Mouse (Mus musculus): ENCODE data around the gene Abtb2. TPM values are rescaled to one million over a fixed set of nuclear protein-coding genes. Genes with fewer than 3 reads are reported as not detected.
A peak's percentile ranks its signal among the peaks of the same experiment; 100 is the strongest.

Abtb2 gene
- polyA plus RNA-seq, 1 experiment from 2014 or later = 5.6 TPM

DNA sequence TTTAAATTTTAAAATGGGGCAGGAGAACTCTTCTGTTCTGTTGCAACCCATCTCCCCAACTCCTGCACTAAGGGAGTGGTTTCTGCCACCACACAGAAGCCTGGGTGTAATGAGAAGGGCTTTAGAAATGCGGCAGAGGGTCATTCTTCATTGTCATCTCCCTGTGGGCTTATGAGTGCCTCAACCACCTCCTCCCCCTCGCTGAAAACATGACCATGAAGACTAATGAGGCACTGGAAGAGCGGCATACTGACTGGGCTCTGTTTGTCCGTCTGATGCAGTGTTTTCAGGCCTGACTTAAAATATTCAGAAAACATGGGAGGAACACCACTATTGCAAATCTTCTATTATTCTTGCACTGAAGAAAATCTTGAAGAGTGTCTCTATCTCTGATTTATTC is 56.8 kb downstream of the Abtb2 start:
- Histone ChIP-seq H3K36me3 (ENCODE audit: insufficient read depth, low read length) (no peaks in the 10 kb centered on the region), H3K4me1 (replicated peaks; ENCODE audit: insufficient read depth, low read length) (peaks cover 14% of the 10 kb centered on the region), H3K27ac (no peak overlapping the region), H3K9ac (ENCODE audit: low read depth, low read length) (no peak overlapping the region), H3K4me2 (ENCODE audit: low read length) (no peak overlapping the region), H3K9me3 (replicated peaks; ENCODE audit: low read length) (no peaks in the 10 kb centered on the region), H3K27me3 (ENCODE audit: insufficient read depth, low read length) (no peaks in the 10 kb centered on the region), H3K4me3 (replicated peaks; ENCODE audit: low read depth, low read length) (no peak overlapping the region)
- ATAC-seq (replicated peaks; ENCODE audit: low FRiP score, low read depth) = no peak
- no peak for TF ChIP-seq CTCF (IDR thresholded peaks at IDR 0.05; ENCODE audit: low read depth)
- 59% methylated on average over 4 of the region's 4 CpGs for WGBS
- no peak for DNase-seq (ENCODE audit: low spot score)

DNA sequence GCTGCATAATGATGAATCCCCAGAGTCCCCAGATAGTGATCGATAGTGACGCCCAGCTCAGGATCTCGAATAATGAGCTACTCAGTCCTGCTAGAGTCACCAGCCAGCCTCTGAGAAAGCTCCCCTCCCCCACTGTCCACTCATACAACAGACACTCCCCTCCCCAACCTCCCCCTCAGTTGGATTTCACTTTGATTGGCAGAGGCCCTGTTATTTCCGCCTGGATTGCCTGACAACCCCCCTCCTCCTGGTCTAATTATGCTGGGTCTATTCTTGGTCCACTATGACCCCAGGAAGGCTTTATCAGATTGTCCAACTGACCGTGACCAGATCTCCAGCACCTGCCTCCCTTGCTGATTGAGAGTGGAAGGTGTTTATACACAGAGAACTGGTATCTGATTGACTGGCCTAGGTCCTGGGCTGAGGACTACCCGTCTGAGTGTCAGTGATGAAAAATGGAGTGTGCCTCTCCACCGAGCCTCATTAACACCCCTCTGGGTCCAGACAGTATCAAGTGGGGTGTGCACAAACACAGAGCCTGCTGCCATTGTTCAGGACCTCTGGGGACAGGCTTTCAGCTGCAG is 59.3 kb downstream of the Abtb2 start:
- WGBS = 14% methylated on average over 7 of the region's 7 CpGs

GRCm38 (mm10) chr2:103627101-103627500 is 61.0 kb downstream of the Abtb2 start:
- Histone ChIP-seq H3K27me3 (ENCODE audit: insufficient read depth, low read length) (no peaks in the 10 kb centered on the region), H3K9ac (ENCODE audit: low read depth, low read length) (no peak overlapping the region), H3K4me3 (replicated peaks; ENCODE audit: low read depth, low read length) (no peak overlapping the region), H3K36me3 (ENCODE audit: insufficient read depth, low read length) (no peaks in the 10 kb centered on the region), H3K4me2 (ENCODE audit: low read length) (no peak overlapping the region), H3K4me1 (replicated peaks; ENCODE audit: insufficient read depth, low read length) (peaks cover 26% of the 10 kb centered on the region), H3K9me3 (replicated peaks; ENCODE audit: low read length) (no peaks in the 10 kb centered on the region), H3K27ac (no peak overlapping the region)
- 64% methylated on average over 7 of the region's 7 CpGs for WGBS
- ATAC-seq (replicated peaks; ENCODE audit: low FRiP score, low read depth) (no peak), DNase-seq (ENCODE audit: low spot score) (no peak)
- no peak for TF ChIP-seq CTCF (IDR thresholded peaks at IDR 0.05; ENCODE audit: low read depth)

More for the DNA sequence above, 59.3 kb downstream of the Abtb2 start:
- Histone ChIP-seq H3K27ac (no peak overlapping the region), H3K9me3 (replicated peaks; ENCODE audit: low read length) (no peaks in the 10 kb centered on the region), H3K27me3 (ENCODE audit: insufficient read depth, low read length) (no peaks in the 10 kb centered on the region), H3K4me1 (replicated peaks; ENCODE audit: insufficient read depth, low read length) (peaks cover 20% of the 10 kb centered on the region), H3K9ac (ENCODE audit: low read depth, low read length) (no peak overlapping the region), H3K4me2 (ENCODE audit: low read length) (peak overlapping the region; percentile 29), H3K36me3 (ENCODE audit: insufficient read depth, low read length) (no peaks in the 10 kb centered on the region), H3K4me3 (replicated peaks; ENCODE audit: low read depth, low read length) (no peak overlapping the region)
- no peak for TF ChIP-seq CTCF (IDR thresholded peaks at IDR 0.05; ENCODE audit: low read depth)
- ATAC-seq (replicated peaks; ENCODE audit: low FRiP score, low read depth) (peak; percentile 84), DNase-seq (ENCODE audit: low spot score) (peak; percentile 80)

GRCm38 (mm10) chr2:103629956-103630355 is 63.8 kb downstream of the Abtb2 start:
- no peak overlapping the region for H3K4me3 ChIP-seq (replicated peaks; ENCODE audit: low read depth, low read length)
- H3K9ac ChIP-seq (ENCODE audit: low read depth, low read length) = no peak overlapping the region
- DNase-seq (ENCODE audit: low spot score) (no peak), ATAC-seq (replicated peaks; ENCODE audit: low FRiP score, low read depth) (no peak)
- WGBS = 64% methylated on average over 5 of the region's 5 CpGs
- H3K27ac ChIP-seq = no peak overlapping the region
- no peak overlapping the region for H3K4me2 ChIP-seq (ENCODE audit: low read length)
- no peaks in the 10 kb centered on the region for H3K9me3 ChIP-seq (replicated peaks; ENCODE audit: low read length)
- H3K27me3 ChIP-seq (ENCODE audit: insufficient read depth, low read length) = no peaks in the 10 kb centered on the region
- H3K36me3 ChIP-seq (ENCODE audit: insufficient read depth, low read length) = no peaks in the 10 kb centered on the region
- no peak for TF ChIP-seq CTCF (IDR thresholded peaks at IDR 0.05; ENCODE audit: low read depth)
- peaks cover 28% of the 10 kb centered on the region for H3K4me1 ChIP-seq (replicated peaks; ENCODE audit: insufficient read depth, low read length)

DNA sequence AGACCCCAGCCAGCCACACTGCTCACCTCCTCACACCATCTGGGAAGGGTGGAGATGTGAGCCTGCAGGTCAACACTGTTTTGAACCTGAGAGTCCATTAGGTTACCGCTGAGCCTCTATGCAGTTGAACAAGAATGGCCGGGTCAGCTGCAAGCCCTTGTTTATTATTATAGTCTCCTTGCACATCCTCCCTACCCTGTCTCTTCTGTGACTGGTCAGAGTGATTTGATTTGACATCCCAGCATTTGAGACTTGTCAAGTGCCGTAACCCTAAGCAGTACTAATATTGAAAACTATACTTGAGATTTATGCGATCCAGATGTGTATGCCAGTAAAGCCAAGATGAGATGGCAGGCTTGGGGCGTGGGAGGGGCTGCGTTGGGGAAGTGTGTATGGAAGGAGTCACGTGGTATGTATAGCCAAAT is 65.2 kb downstream of the Abtb2 start:
- ATAC-seq (replicated peaks; ENCODE audit: low FRiP score, low read depth) (no peak), DNase-seq (ENCODE audit: low spot score) (no peak)
- Histone ChIP-seq H3K36me3 (ENCODE audit: insufficient read depth, low read length) (no peaks in the 10 kb centered on the region), H3K27me3 (ENCODE audit: insufficient read depth, low read length) (no peaks in the 10 kb centered on the region), H3K9ac (ENCODE audit: low read depth, low read length) (no peak overlapping the region), H3K4me2 (ENCODE audit: low read length) (no peak overlapping the region), H3K27ac (no peak overlapping the region), H3K4me3 (replicated peaks; ENCODE audit: low read depth, low read length) (no peak overlapping the region), H3K9me3 (replicated peaks; ENCODE audit: low read length) (no peaks in the 10 kb centered on the region), H3K4me1 (replicated peaks; ENCODE audit: insufficient read depth, low read length) (peaks cover 19% of the 10 kb centered on the region; the same call in 1 of the 2 replicates)
- no peak for TF ChIP-seq CTCF (IDR thresholded peaks at IDR 0.05; ENCODE audit: low read depth)
- 28% methylated on average over 7 of the region's 7 CpGs for WGBS

DNA sequence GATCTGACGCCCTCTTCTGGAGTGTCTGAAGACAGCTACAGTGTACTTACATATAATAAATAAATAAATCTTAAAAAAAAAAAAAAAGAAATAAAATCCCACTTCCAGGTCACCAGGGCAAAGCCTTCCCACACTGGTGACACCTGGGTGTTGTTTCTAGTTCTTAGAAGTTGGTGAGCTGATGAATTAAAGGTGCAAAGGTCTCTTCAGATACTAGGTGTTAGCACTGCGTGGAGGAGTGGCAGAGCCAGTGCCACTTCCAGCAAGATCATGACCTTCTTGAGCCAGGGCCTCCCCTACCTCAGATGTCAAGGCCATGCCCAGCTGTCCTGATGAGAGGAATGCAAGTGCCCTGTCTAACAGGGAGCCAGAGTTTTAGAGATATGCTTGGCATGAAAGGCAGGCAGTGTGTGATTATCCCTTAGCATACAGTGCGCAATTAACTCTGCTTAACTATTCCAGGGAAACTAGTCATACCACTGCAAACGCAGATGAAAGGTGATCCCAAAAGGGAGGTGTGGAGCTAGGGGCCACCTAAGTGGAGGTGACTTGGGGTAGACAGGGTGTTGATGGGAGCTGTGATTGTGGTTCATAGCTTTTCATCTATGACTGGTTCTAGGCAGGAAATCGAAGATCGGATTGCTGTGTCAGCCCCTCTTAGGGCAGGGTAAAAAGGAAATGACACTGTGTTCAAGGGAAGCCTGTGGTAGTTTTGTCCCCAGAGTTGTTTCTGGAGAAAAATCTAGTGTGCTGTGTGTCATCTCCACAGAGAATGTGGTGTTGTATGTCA is 66.2 kb downstream of the Abtb2 start:
- no peak for TF ChIP-seq CTCF (IDR thresholded peaks at IDR 0.05; ENCODE audit: low read depth)
- DNase-seq (ENCODE audit: low spot score) = no peak
- WGBS = 39% methylated on average over 5 of the region's 6 CpGs
- Histone ChIP-seq H3K27me3 (ENCODE audit: insufficient read depth, low read length) (no peaks in the 10 kb centered on the region), H3K27ac (0 out of 2 replicates have a peak overlapping the region, but pooled peaks have one; percentile 19), H3K9me3 (replicated peaks; ENCODE audit: low read length) (no peaks in the 10 kb centered on the region), H3K36me3 (ENCODE audit: insufficient read depth, low read length) (no peaks in the 10 kb centered on the region), H3K4me2 (ENCODE audit: low read length) (no peak overlapping the region), H3K4me1 (replicated peaks; ENCODE audit: insufficient read depth, low read length) (peaks cover 19% of the 10 kb centered on the region; the same call in 1 of the 2 replicates), H3K4me3 (replicated peaks; ENCODE audit: low read depth, low read length) (no peak overlapping the region), H3K9ac (ENCODE audit: low read depth, low read length) (no peak overlapping the region)
- ATAC-seq (replicated peaks; ENCODE audit: low FRiP score, low read depth) = no peak

Data from kidney, postnatal 0 days (tissue).